Mouse (Mus musculus): Measurements from ENCODE around the gene Gm43738. TPM values are rescaled to one million over a fixed set of nuclear protein-coding genes. Genes with fewer than 3 reads are reported as not detected.
"Not testable (repeated sequence)": the region's sequence is repeated elsewhere in the genome, so short reads cannot be mapped to it uniquely, and the experiment has no call there.

Gm43738 gene
- total RNA-seq, 2 experiments from 2014 or later, result not detected

GRCm38 (mm10) chr3:89103291-89103595 lies 2.3 kb upstream of the Gm43738 start:
- no peak for ATAC-seq (replicated peaks; ENCODE audit: low FRiP score, poor library complexity, severe bottlenecking)

GRCm38 (mm10) chr3:89102495-89103290 lies 1.8 kb upstream of the Gm43738 start:
- ATAC-seq (replicated peaks; ENCODE audit: low FRiP score, poor library complexity, severe bottlenecking), result no peak

GRCm38 (mm10) chr3:89101812-89102494 lies 1.1 kb upstream of the Gm43738 start, which contains the start of gene Fdps:
Gene Fdps, minus strand, starts transcription at chr3:89101959.
- peak; percentile 98 for ATAC-seq (replicated peaks; ENCODE audit: low FRiP score, poor library complexity, severe bottlenecking)

GRCm38 (mm10) chr3:89101459-89101811 lies 536 bp upstream of the Gm43738 start:
- ATAC-seq (replicated peaks; ENCODE audit: low FRiP score, poor library complexity, severe bottlenecking), result peak; percentile 58

GRCm38 (mm10) chr3:89094021-89094420 lies 6.9 kb downstream of the Gm43738 start:
- no peak for ATAC-seq (replicated peaks; ENCODE audit: low FRiP score, poor library complexity, severe bottlenecking)

GRCm38 (mm10) chr3:89093175-89093574 lies 7.7 kb downstream of the Gm43738 start, which contains the start of gene Rusc1:
Gene Rusc1, minus strand, starts transcription at chr3:89093311.
- ATAC-seq (replicated peaks; ENCODE audit: low FRiP score, poor library complexity, severe bottlenecking), result no peak

- ATAC-seq (replicated peaks; ENCODE audit: low FRiP score, poor library complexity, severe bottlenecking), result no peak
These were observed 8.3 kb downstream of the Gm43738 start for GRCm38 (mm10) chr3:89092509-89093090.

- no peak for ATAC-seq (replicated peaks; ENCODE audit: low FRiP score, poor library complexity, severe bottlenecking)
These were observed 8.9 kb downstream of the Gm43738 start for GRCm38 (mm10) chr3:89091811-89092508.

- ATAC-seq (replicated peaks; ENCODE audit: low FRiP score, poor library complexity, severe bottlenecking), result peak; percentile 56
These were observed 9.9 kb downstream of the Gm43738 start for GRCm38 (mm10) chr3:89090694-89091655.

GRCm38 (mm10) chr3:89089882-89090591 lies 10.9 kb downstream of the Gm43738 start:
- ATAC-seq (replicated peaks; ENCODE audit: low FRiP score, poor library complexity, severe bottlenecking), result peak; percentile 93

- no peak for ATAC-seq (replicated peaks; ENCODE audit: low FRiP score, poor library complexity, severe bottlenecking)
These were observed 11.9 kb downstream of the Gm43738 start for GRCm38 (mm10) chr3:89088974-89089373.

- ATAC-seq (replicated peaks; ENCODE audit: low FRiP score, poor library complexity, severe bottlenecking), result no peak
These were observed 13.4 kb downstream of the Gm43738 start for GRCm38 (mm10) chr3:89087338-89088110.

- no peak for ATAC-seq (replicated peaks; ENCODE audit: low FRiP score, poor library complexity, severe bottlenecking)
These were observed 16.2 kb downstream of the Gm43738 start for GRCm38 (mm10) chr3:89084654-89085190.

GRCm38 (mm10) chr3:89084133-89084532 lies 16.8 kb downstream of the Gm43738 start:
- ATAC-seq (replicated peaks; ENCODE audit: low FRiP score, poor library complexity, severe bottlenecking), result no peak

- not testable (repeated sequence) for ATAC-seq (replicated peaks; ENCODE audit: low FRiP score, poor library complexity, severe bottlenecking)
These were observed 18.6 kb downstream of the Gm43738 start for GRCm38 (mm10) chr3:89082287-89082686.

GRCm38 (mm10) chr3:89077383-89077782 lies 23.5 kb downstream of the Gm43738 start:
- no peak for ATAC-seq (replicated peaks; ENCODE audit: low FRiP score, poor library complexity, severe bottlenecking)

- no peak for ATAC-seq (replicated peaks; ENCODE audit: low FRiP score, poor library complexity, severe bottlenecking)
These were observed 33.6 kb downstream of the Gm43738 start for GRCm38 (mm10) chr3:89067265-89067664.

GRCm38 (mm10) chr3:89061696-89062095 lies 39.2 kb downstream of the Gm43738 start:
- no peak for ATAC-seq (replicated peaks; ENCODE audit: low FRiP score, poor library complexity, severe bottlenecking)
